Mouse (Mus musculus): ENCODE measurements at regions not wholly inside any gene's neighbourhood (a gene's known extent, or its start where the extent isn't known, plus 50 kb on each side); places are given as distances from the start of the nearest gene placed in this dataset.

- TF ChIP-seq CTCF (IDR thresholded peaks at IDR 0.05; ENCODE audit: low read depth, low read length) (no peak), POLR2A (IDR thresholded peaks at IDR 0.05; ENCODE audit: extremely low read depth, insufficient read depth, low read length) (no peak)
Observed at GRCm38 (mm10) chr14:24615776-24616175, 128.9 kb downstream of the Rps24 start.
